Mouse (Mus musculus) myocyte (in vitro differentiated cells): ENCODE data around the gene Rem1. TPM values are rescaled to one million over a fixed set of nuclear protein-coding genes. Genes with fewer than 3 reads are reported as not detected.

ENCODE experiments used
- H3K27me3 ChIP-seq: one replicate; pipeline ENCODE4 v1.6.1; 2011; ENCODE audit not compliant: control insufficient read depth, insufficient read depth, insufficient read length
- H3K36me3 ChIP-seq: one replicate; pipeline ENCODE4 v1.6.1; 2011; ENCODE audit not compliant: control insufficient read depth, insufficient read depth
- H3K4me2 ChIP-seq: one replicate; pipeline ENCODE4 v1.6.1; 2011; ENCODE audit warnings: low read depth, control low read depth
- H3K4me3 ChIP-seq: one replicate; pipeline ENCODE4 v1.5.1; 2011; ENCODE audit warnings: mild to moderate bottlenecking, control low read depth, moderate library complexity
- H3K79me2 ChIP-seq: one replicate; pipeline ENCODE4 v1.6.1; 2011; ENCODE audit not compliant: control insufficient read depth, insufficient read depth
- H3ac ChIP-seq: one replicate; pipeline ENCODE4 v1.6.1; 2011; ENCODE audit not compliant: control insufficient read depth, insufficient read length
- CEBPB ChIP-seq: IDR thresholded peaks from 2 replicates; pipeline ENCODE4 v1.6.1; 2011; ENCODE audit warnings: mild to moderate bottlenecking, moderate library complexity; ENCODE audit not compliant: poor library complexity, insufficient read depth, severe bottlenecking
- E2F4 ChIP-seq: IDR thresholded peaks from one replicate; pipeline ENCODE4 v1.6.1; 2011; ENCODE audit warnings: mild to moderate bottlenecking, control low read depth, moderate library complexity; ENCODE audit not compliant: insufficient read depth
- MAX ChIP-seq: IDR thresholded peaks from one replicate; pipeline ENCODE4 v1.6.1; 2011; ENCODE audit warnings: low read depth, mild to moderate bottlenecking, control low read depth
- MYOD1 ChIP-seq, 3 experiments: IDR thresholded peaks; one replicate each; pipeline ENCODE4 v1.6.1; 2011; ENCODE audit warnings: control low read depth in 2 of 3, low read depth in 2 of 3, mild to moderate bottlenecking in 2 of 3, moderate library complexity in 1 of 3; ENCODE audit not compliant: insufficient read length in 2 of 3, control insufficient read depth in 1 of 3
- MYOG ChIP-seq, 3 experiments: IDR thresholded peaks; one replicate each; pipeline ENCODE4 v1.6.1; 2011; ENCODE audit warnings: control low read depth in 2 of 3, low read depth in 2 of 3, mild to moderate bottlenecking in 2 of 3; ENCODE audit not compliant: insufficient read length in 2 of 3, control insufficient read depth in 1 of 3, insufficient read depth in 1 of 3
- POLR2A ChIP-seq: IDR thresholded peaks from one replicate; pipeline ENCODE4 v1.6.1; 2011; ENCODE audit warnings: low read depth, mild to moderate bottlenecking, control low read depth, moderate library complexity; ENCODE audit not compliant: insufficient read length
- POLR2AphosphoS2 ChIP-seq: IDR thresholded peaks from one replicate; pipeline ENCODE4 v1.6.1; 2011; ENCODE audit warnings: low read depth, control low read depth; ENCODE audit not compliant: insufficient read length
- REST ChIP-seq: IDR thresholded peaks from one replicate; pipeline ENCODE4 v1.6.1; 2011; ENCODE audit warnings: mild to moderate bottlenecking, control low read depth, moderate library complexity; ENCODE audit not compliant: insufficient read depth, insufficient read length
- SRF ChIP-seq: IDR thresholded peaks from one replicate; pipeline ENCODE4 v1.6.1; 2011; ENCODE audit warnings: low read depth; ENCODE audit not compliant: control insufficient read depth, insufficient read length
- TCF12 ChIP-seq: IDR thresholded peaks from one replicate; pipeline ENCODE4 v1.6.1; 2011; ENCODE audit warnings: mild to moderate bottlenecking, control low read depth; ENCODE audit not compliant: poor library complexity, insufficient read depth, severe bottlenecking
- TCF3 ChIP-seq: IDR thresholded peaks from one replicate; pipeline ENCODE4 v1.6.1; 2011; ENCODE audit warnings: low read depth, control low read depth; ENCODE audit not compliant: insufficient read length
- USF1 ChIP-seq: IDR thresholded peaks from one replicate; pipeline ENCODE4 v1.6.1; 2011; ENCODE audit warnings: low read depth, mild to moderate bottlenecking, control low read depth, moderate library complexity
- polyA plus RNA-seq: library from polyadenylated mRNA; unstranded; fragments of >200 nt; fragmentation: generic; extraction: Trizol; gene quantifications from one replicate; pipeline ENCODE4 v1.2.1, GENCODE M21; 2012; ENCODE audit warnings: missing spikeins

The Rem1 gene
- polyA plus RNA-seq, 1 experiment = 28.3 TPM

GRCm38 (mm10) chr2:152669256-152669638, 42.5 kb downstream of the Rem1 start, which contains the start of gene H13:
Gene H13 (plus strand): TSS chr2:152669461.
- Histone ChIP-seq H3K79me2 (peaks cover 48% of the 10 kb centered on the region), H3K4me3 (peak within 1 kb of the TSS; percentile 90), H3K27me3 (no peaks in the 10 kb centered on the region), H3K4me2 (peak within 1 kb of the TSS; percentile 97), H3ac (peak within 1 kb of the TSS; percentile 88), H3K36me3 (no peaks in the 10 kb centered on the region)
- TF ChIP-seq POLR2A (peak; percentile 97), TCF12 (no peak), E2F4 (no peak), MYOG (IDR thresholded peaks at IDR 0.05; ENCODE audit: control insufficient read depth in 1 of 3, insufficient read depth in 1 of 3, insufficient read length in 2 of 3, low read depth in 2 of 3) (peak in 1 of 3 experiments; percentile 6), SRF (peak; percentile 83), USF1 (no peak), POLR2AphosphoS2 (peak; percentile 99), CEBPB (no peak), MAX (peak; percentile 76)

DNA sequence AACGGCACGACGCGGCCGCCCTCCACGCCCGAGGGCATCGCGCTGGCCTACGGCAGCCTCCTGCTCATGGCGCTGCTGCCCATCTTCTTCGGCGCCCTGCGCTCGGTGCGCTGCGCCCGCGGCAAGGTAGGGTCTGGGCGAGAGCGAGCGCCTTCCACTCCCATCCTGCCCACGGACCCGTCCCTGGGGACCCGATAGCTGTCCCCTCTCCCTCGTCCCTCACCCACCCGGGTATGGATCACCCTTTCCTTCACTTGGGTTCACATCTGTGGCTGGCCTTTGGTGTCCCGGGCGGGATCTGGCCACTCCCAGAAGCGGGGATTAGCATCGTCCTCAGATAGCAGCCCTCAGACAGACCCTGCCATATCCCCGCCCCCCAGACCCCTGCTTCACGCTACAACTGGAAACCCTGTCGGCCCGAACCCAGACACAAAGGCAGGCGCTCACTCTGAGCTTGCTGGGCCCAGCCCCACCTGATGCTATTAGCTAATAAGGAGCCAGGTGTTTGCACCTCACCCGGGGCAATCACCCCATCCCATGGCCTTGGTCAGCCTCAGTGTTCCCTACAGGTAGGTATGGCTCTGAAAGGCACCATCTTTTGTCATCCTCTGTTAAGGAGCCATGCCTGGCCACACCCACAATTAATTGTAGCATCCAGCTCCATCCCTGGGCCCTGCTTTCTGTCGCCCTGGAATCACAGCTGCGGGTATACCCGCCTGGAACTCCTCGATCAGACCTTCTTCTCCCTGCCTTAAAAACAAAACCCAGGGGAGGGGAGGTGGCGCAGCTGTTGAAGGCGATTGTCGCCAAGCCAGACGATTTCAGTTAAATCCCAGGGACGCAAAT, 43.1 kb downstream of the Rem1 start:
- H3K79me2 ChIP-seq = peaks cover 52% of the 10 kb centered on the region
- no peaks in the 10 kb centered on the region for H3K27me3 ChIP-seq
- TF ChIP-seq MYOG (IDR thresholded peaks at IDR 0.05; ENCODE audit: control insufficient read depth in 1 of 3, insufficient read depth in 1 of 3, insufficient read length in 2 of 3, low read depth in 2 of 3) (peak; percentile 7 to 79 (median 29)), MYOD1 (IDR thresholded peaks at IDR 0.05; ENCODE audit: control insufficient read depth in 1 of 3, insufficient read length in 2 of 3, low read depth in 2 of 3) (peak in 2 of 3 experiments; percentile 36 to 76), POLR2A (no peak), SRF (peak; percentile 3), TCF12 (peak; percentile 27)

GRCm38 (mm10) chr2:152670983-152671641, 44.4 kb downstream of the Rem1 start:
- H3K4me2 ChIP-seq = peak overlapping the region; percentile 97
- TF ChIP-seq MAX = no peak
- TF ChIP-seq MYOG (IDR thresholded peaks at IDR 0.05; ENCODE audit: control insufficient read depth in 1 of 3, insufficient read depth in 1 of 3, insufficient read length in 2 of 3, low read depth in 2 of 3) = no peak
- no peak for TF ChIP-seq USF1
- no peak for TF ChIP-seq CEBPB
- no peak for TF ChIP-seq POLR2AphosphoS2
- no peak for TF ChIP-seq REST
- no peak for TF ChIP-seq E2F4
- no peak for TF ChIP-seq TCF3
- TF ChIP-seq POLR2A = no peak
- TF ChIP-seq SRF = no peak
- TF ChIP-seq TCF12 = no peak
- no peak for TF ChIP-seq MYOD1 (IDR thresholded peaks at IDR 0.05; ENCODE audit: control insufficient read depth in 1 of 3, insufficient read length in 2 of 3, low read depth in 2 of 3)
- no peaks in the 10 kb centered on the region for H3K27me3 ChIP-seq
- H3K36me3 ChIP-seq = peaks cover 2% of the 10 kb centered on the region
- no peak overlapping the region for H3ac ChIP-seq
- peak overlapping the region; percentile 90 for H3K4me3 ChIP-seq
- peaks cover 60% of the 10 kb centered on the region for H3K79me2 ChIP-seq

More for the DNA sequence above, 43.1 kb downstream of the Rem1 start:
- Histone ChIP-seq H3K36me3 (no peaks in the 10 kb centered on the region), H3K4me2 (peak overlapping the region; percentile 97), H3ac (peak overlapping the region; percentile 88), H3K4me3 (peak overlapping the region; percentile 90)

DNA sequence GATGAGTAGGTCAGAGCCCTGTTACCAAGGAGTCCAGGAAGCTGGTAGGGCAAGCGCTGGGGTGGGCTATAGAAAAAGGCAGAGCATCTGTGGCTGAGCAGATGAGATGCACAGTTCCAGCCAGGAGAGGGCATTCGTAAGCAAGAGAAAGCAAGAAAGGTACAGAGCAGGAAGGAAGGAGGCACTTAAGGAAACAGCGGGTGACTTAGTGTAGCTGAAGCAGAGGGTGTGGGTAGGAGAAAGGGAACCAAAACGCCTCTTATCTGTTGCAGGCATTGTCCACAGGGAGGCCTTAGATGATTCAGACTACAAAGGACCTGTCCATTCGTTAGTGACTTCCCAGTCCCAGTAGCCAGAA, 44.9 kb downstream of the Rem1 start:
- peaks cover 7% of the 10 kb centered on the region for H3K36me3 ChIP-seq
- H3K79me2 ChIP-seq = peaks cover 65% of the 10 kb centered on the region
- peak overlapping the region; percentile 90 for H3K4me3 ChIP-seq
- H3K4me2 ChIP-seq = peak overlapping the region; percentile 97
- TF ChIP-seq E2F4 (no peak), POLR2AphosphoS2 (no peak), REST (no peak), TCF3 (no peak), TCF12 (no peak), MYOG (IDR thresholded peaks at IDR 0.05; ENCODE audit: control insufficient read depth in 1 of 3, insufficient read depth in 1 of 3, insufficient read length in 2 of 3, low read depth in 2 of 3) (no peak), MAX (no peak), CEBPB (no peak), MYOD1 (IDR thresholded peaks at IDR 0.05; ENCODE audit: control insufficient read depth in 1 of 3, insufficient read length in 2 of 3, low read depth in 2 of 3) (no peak), USF1 (no peak), SRF (no peak), POLR2A (no peak)
- H3ac ChIP-seq = no peak overlapping the region
- no peaks in the 10 kb centered on the region for H3K27me3 ChIP-seq
